Mouse (Mus musculus) embryonic facial prominence, embryonic 15.5 days (tissue): Measurements from ENCODE around the gene Slc1a5. TPM values are rescaled to one million over a fixed set of nuclear protein-coding genes. Genes with fewer than 3 reads are reported as not detected.

Experiments
- ATAC-seq: fragments of 200-750 bp; cut with Nextera tagmentation; 2 replicates; pipeline ENCODE4 v1.8.0; 2017; ENCODE audit warnings: low read depth, moderate TSS enrichment; ENCODE audit not compliant: insufficient number of reproducible peaks, low FRiP score, low TSS enrichment
- H3K27ac ChIP-seq: fragments of 300-500 bp; sonication (generic); replicated peaks from 2 replicates; pipeline ENCODE4 v1.5.1; 2015; ENCODE audit warnings: mild to moderate bottlenecking, inconsistent platforms
- H3K27me3 ChIP-seq: fragments of 300-500 bp; sonication (generic); 2 replicates; pipeline ENCODE4 v1.6.1; 2015; ENCODE audit warnings: inconsistent platforms
- H3K36me3 ChIP-seq: fragments of 300-500 bp; sonication (generic); 2 replicates; pipeline ENCODE4 v1.6.1; 2015; ENCODE audit warnings: mild to moderate bottlenecking, inconsistent platforms
- H3K4me1 ChIP-seq: fragments of 300-500 bp; sonication (generic); 2 replicates; pipeline ENCODE4 v1.6.1; 2015; ENCODE audit warnings: inconsistent platforms
- H3K4me2 ChIP-seq: fragments of 300-500 bp; sonication (generic); replicated peaks from 2 replicates; pipeline ENCODE4 v1.6.1; 2015; ENCODE audit warnings: mild to moderate bottlenecking, inconsistent platforms
- H3K4me3 ChIP-seq: fragments of 300-500 bp; sonication (generic); replicated peaks from 2 replicates; pipeline ENCODE4 v1.5.1; 2015; ENCODE audit warnings: mild to moderate bottlenecking, inconsistent platforms
- H3K9ac ChIP-seq: fragments of 300-500 bp; sonication (generic); 2 replicates; pipeline ENCODE4 v1.6.1; 2015; ENCODE audit warnings: inconsistent platforms
- H3K9me3 ChIP-seq: fragments of 300-500 bp; sonication (generic); replicated peaks from 2 replicates; pipeline ENCODE4 v1.6.1; 2016; ENCODE audit warnings: inconsistent platforms
- WGBS: fragments of 180-500 bp; shearing (Covaris S2); methylation state at CpG from one replicate; pipeline ENCODE4 v1.1.7; 2015; 5-methylcytosine and 5-hydroxymethylcytosine counted together
- polyA plus RNA-seq: library from polyadenylated mRNA; unstranded; fragments of >200 nt; fragmentation: Nextera tagmentation; extraction: Ambion mirVana; gene quantifications from 2 replicates; pipeline ENCODE4 v1.2.1, GENCODE M21; 2015

Slc1a5 gene
- polyA plus RNA-seq, 1 experiment from 2014 or later = 35.5 TPM

DNA sequence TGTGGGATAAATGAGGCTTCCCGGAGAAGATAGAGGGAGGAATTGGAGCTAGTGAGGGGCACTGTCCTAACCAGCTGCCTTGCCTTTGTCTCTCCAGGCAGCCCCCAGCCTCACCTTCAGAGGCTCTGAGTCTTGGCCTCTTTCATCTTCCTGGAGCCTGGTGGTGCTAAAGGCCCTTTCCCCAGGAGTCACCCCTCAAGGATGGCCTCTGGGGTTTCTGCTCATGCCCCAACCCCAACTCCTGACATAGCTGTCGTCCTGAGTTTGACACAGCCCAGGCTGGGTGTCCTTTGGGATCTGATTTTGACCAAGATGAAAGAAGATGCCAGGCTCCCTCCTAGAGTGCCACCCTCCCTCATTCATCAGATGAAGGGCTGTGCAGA lies 59.0 kb downstream of the Slc1a5 start:
- H3K4me3 ChIP-seq = no peak overlapping the region
- no peak overlapping the region for H3K27ac ChIP-seq
- 85% methylated on average over 2 of the region's 2 CpGs for WGBS
- H3K4me2 ChIP-seq = no peak overlapping the region
- ATAC-seq = no peak
- H3K4me1 ChIP-seq = peaks cover 25% of the 10 kb centered on the region
- peaks cover 57% of the 10 kb centered on the region for H3K36me3 ChIP-seq
- H3K27me3 ChIP-seq = no peaks in the 10 kb centered on the region
- no peaks in the 10 kb centered on the region for H3K9me3 ChIP-seq
- no peak overlapping the region for H3K9ac ChIP-seq

DNA sequence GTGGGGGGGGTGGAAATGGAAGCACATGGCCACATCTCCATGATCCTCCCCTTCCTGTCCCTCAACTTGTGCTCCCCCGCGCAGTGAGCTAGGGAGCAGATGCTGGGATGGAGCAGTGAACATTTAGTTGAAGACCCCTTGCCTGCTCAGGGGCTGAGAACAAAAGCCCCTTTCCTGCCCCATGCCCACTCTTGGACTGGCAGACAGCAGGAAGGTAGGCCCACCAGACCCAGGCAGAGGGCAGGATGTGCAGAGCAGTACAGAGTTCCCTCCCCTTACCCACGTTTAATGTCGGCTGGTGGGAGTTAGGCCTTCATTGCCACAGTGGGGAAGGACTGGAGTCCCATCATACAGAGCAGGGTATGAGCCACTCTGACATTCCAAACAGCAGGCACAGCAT lies 59.9 kb downstream of the Slc1a5 start:
- no peaks in the 10 kb centered on the region for H3K27me3 ChIP-seq
- no peaks in the 10 kb centered on the region for H3K9me3 ChIP-seq
- peaks cover 33% of the 10 kb centered on the region for H3K4me1 ChIP-seq
- H3K36me3 ChIP-seq = peaks cover 50% of the 10 kb centered on the region
- no peak overlapping the region for H3K9ac ChIP-seq
- H3K27ac ChIP-seq = peak overlapping the region; percentile 94; the same call in 1 of the 2 replicates
- ATAC-seq = no peak
- H3K4me2 ChIP-seq = no peak overlapping the region
- 63% methylated on average over 4 of the region's 4 CpGs for WGBS
- no peak overlapping the region for H3K4me3 ChIP-seq

DNA sequence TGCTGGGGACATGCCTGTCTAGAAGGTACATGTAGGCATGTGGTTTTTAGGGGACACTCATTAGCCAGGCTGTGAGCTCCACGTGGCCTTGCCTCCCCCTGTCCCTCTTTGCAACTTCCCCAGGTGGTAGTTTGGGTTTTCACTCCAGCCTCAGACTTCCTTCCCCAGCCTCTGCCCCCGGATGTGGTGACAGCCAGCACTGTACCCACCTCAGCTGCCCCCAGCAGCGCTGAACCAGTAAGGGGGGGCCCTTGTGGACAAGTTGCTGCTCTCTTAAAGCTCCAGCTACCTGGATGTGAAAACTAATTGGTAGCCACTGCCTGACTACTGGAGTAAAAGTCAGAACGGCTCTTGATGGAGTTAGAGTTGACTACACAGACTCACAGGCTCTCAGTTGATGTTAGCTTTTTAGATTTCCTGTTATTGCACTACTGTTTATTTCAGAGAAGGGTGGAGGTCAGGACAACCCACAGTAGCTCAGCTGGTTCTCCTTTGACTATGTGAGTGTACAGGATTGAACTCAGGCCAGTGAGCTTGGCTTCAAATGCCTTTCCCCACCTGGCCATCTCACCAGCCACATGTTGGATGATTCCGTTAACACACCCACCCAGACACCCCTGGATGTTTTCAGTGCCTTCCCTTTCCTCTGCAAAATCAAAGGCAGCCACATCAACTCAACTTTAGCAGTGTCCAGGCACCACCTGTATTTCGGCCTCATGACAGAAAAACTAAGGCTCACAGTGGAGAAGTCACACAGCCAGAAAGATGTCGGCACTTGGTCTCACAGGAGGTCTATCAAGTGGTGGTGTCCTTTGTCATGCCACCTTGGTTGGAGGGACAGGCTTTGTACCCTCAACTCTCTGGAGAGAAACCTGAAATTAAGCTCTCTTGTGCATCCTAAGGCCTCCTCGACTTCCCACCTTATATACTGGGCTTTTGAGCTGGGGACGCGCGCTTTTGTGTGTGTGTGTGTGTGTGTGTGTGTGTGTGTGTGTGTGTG lies 60.7 kb downstream of the Slc1a5 start:
- H3K27ac ChIP-seq = peak overlapping the region; percentile 94
- H3K4me3 ChIP-seq = peak overlapping the region; percentile 65
- peaks cover 33% of the 10 kb centered on the region for H3K4me1 ChIP-seq
- no peaks in the 10 kb centered on the region for H3K9me3 ChIP-seq
- H3K36me3 ChIP-seq = peaks cover 48% of the 10 kb centered on the region
- 41% methylated on average over 11 of the region's 11 CpGs for WGBS
- no peak for ATAC-seq
- H3K27me3 ChIP-seq = no peaks in the 10 kb centered on the region
- peak overlapping the region; percentile 79; the same call in 1 of the 2 replicates for H3K9ac ChIP-seq
- peak overlapping the region; percentile 93 for H3K4me2 ChIP-seq

DNA sequence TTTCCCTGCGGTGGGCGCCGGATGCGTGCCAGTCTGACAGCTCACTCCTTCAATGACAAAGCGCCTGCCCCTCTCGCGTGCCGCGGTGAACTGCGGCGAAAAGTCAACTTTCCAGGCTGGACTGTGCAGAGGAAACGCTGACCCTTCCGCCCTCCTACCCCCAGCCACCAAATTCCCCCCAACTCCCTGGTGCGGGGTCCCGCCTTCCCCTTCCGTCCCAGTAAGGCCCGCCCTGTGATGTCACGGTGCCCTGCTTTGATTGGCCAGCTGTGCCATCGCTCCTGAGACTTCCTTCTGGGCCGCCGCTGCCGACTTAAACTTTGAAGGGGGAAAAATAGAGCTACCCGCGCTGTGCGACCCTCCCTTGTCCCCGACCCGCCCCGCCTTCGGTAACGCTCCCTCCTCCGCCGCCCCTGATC lies 61.5 kb downstream of the Slc1a5 start, which contains the start of gene Prkd2:
TSS of gene Prkd2 (plus strand) at position 258 of the 419 bp plus-strand sequence.
- Histone ChIP-seq H3K27me3 (no peaks in the 10 kb centered on the region), H3K4me1 (peaks cover 33% of the 10 kb centered on the region), H3K4me2 (peak within 1 kb of the TSS; percentile 93), H3K36me3 (peaks cover 42% of the 10 kb centered on the region), H3K27ac (peak within 1 kb of the TSS; percentile 94), H3K9ac (peak within 1 kb of the TSS; percentile 79), H3K9me3 (no peaks in the 10 kb centered on the region), H3K4me3 (peak within 1 kb of the TSS; percentile 65)
- 1% methylated on average over 32 of the region's 32 CpGs for WGBS
- peak; percentile 87 for ATAC-seq

- peak overlapping the region; percentile 93 for H3K4me2 ChIP-seq
- H3K9ac ChIP-seq = peak overlapping the region; percentile 79
- no peaks in the 10 kb centered on the region for H3K27me3 ChIP-seq
- H3K4me1 ChIP-seq = peaks cover 33% of the 10 kb centered on the region
- peak overlapping the region; percentile 94 for H3K27ac ChIP-seq
- peak; percentile 39; the same call in 1 of the 2 replicates for ATAC-seq
- H3K36me3 ChIP-seq = peaks cover 32% of the 10 kb centered on the region
- H3K4me3 ChIP-seq = peak overlapping the region; percentile 65
- under 1% methylated on average over 33 of the region's 33 CpGs for WGBS
- H3K9me3 ChIP-seq = no peaks in the 10 kb centered on the region
These were observed 62.5 kb downstream of the Slc1a5 start for GRCm38 (mm10) chr7:16843441-16844171.

- peak overlapping the region; percentile 65 for H3K4me3 ChIP-seq
- WGBS = 30% methylated on average over 3 of the region's 3 CpGs
- peaks cover 32% of the 10 kb centered on the region for H3K36me3 ChIP-seq
These were observed 63.5 kb downstream of the Slc1a5 start for GRCm38 (mm10) chr7:16844696-16845071.

DNA sequence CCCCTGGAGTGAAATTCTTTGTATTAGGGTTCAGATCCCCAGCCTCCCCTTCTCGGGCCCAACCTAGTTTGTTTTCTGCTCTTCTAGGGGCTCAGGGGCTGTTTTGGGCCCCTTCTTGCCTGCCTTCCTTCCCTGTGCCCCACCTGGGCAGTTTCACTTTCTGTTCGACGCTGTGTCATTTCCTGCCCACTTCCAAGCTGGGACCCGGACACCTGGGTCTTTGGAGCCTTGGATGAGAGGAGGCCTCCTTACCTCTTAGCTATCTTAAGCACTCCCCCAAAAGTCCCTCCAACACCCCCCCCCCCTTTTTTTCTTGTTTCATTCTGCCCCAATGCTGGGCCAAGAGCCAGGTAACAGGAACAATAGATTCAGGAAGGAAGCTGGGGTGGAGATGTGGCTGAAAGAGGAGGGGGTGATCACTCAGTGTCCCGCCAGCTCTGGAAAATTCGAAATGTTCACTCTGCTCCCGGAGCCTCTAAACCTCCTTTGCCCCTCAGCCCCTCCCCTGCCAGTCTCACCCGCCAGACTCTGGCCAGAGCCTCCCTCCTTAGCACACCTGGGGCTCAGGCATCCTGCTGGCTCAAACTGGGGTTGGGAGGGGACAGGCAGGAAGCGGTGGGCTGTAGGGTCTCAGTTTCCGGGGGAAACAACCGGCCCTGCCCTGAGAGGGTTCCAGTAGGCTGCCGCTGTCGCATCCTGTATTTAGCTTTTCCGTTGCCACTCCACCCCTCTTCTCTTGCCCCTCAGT lies 64.1 kb downstream of the Slc1a5 start:
- ATAC-seq = no peak
- Histone ChIP-seq H3K9me3 (no peaks in the 10 kb centered on the region), H3K4me2 (peak overlapping the region; percentile 93), H3K4me3 (peak overlapping the region; percentile 65), H3K4me1 (peaks cover 33% of the 10 kb centered on the region), H3K36me3 (peaks cover 32% of the 10 kb centered on the region), H3K9ac (peak overlapping the region; percentile 12; the same call in 1 of the 2 replicates), H3K27ac (peak overlapping the region; percentile 94), H3K27me3 (no peaks in the 10 kb centered on the region)
- WGBS = 23% methylated on average over 14 of the region's 14 CpGs

More at GRCm38 (mm10) chr7:16844696-16845071, 63.5 kb downstream of the Slc1a5 start:
- no peak for ATAC-seq
- 0 out of 2 replicates have a peak overlapping the region, but pooled peaks have one; percentile 12 for H3K9ac ChIP-seq
- H3K4me2 ChIP-seq = peak overlapping the region; percentile 93
- peak overlapping the region; percentile 94 for H3K27ac ChIP-seq
- H3K4me1 ChIP-seq = peaks cover 33% of the 10 kb centered on the region
- no peaks in the 10 kb centered on the region for H3K27me3 ChIP-seq
- no peaks in the 10 kb centered on the region for H3K9me3 ChIP-seq

- H3K27ac ChIP-seq = peak overlapping the region; percentile 94
- no peaks in the 10 kb centered on the region for H3K27me3 ChIP-seq
- 0 out of 2 replicates have a peak overlapping the region, but pooled peaks have one; percentile 12 for H3K9ac ChIP-seq
- H3K4me1 ChIP-seq = peaks cover 33% of the 10 kb centered on the region
- H3K36me3 ChIP-seq = peaks cover 32% of the 10 kb centered on the region
- peak overlapping the region; percentile 93 for H3K4me2 ChIP-seq
- WGBS = 32% methylated on average over 10 of the region's 10 CpGs
- ATAC-seq = no peak
- peak overlapping the region; percentile 65 for H3K4me3 ChIP-seq
- H3K9me3 ChIP-seq = no peaks in the 10 kb centered on the region
These were observed 64.7 kb downstream of the Slc1a5 start for GRCm38 (mm10) chr7:16845820-16846167.

DNA sequence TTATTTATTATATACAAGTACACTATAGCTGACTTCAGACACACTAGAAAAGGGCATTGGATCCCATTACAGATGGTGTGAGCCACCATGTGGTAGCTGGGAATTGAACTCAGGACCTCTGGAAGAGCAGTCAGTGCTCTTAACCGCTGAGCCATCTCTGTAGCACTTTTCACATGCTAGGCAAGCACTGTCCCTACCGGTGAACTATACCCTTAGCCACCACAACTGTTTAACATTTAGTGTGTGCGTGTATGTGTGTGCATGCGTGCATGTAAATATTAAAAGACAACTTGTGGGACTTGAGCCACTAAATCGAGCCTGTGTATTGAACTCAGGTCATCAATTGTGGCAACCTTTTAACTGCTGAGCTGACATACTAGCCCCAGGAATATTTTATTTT lies 65.6 kb downstream of the Slc1a5 start:
- Histone ChIP-seq H3K4me3 (no peak overlapping the region), H3K4me1 (peaks cover 30% of the 10 kb centered on the region), H3K4me2 (no peak overlapping the region), H3K9me3 (no peaks in the 10 kb centered on the region), H3K27ac (no peak overlapping the region), H3K9ac (no peak overlapping the region), H3K27me3 (no peaks in the 10 kb centered on the region), H3K36me3 (peaks cover 33% of the 10 kb centered on the region)
- WGBS = 92% methylated on average over 5 of the region's 5 CpGs
- no peak for ATAC-seq

- Histone ChIP-seq H3K9ac (no peak overlapping the region), H3K4me3 (no peak overlapping the region), H3K27ac (no peak overlapping the region), H3K27me3 (no peaks in the 10 kb centered on the region), H3K9me3 (no peaks in the 10 kb centered on the region), H3K4me1 (peaks cover 24% of the 10 kb centered on the region), H3K4me2 (no peak overlapping the region), H3K36me3 (peaks cover 38% of the 10 kb centered on the region)
- 89% methylated on average over 19 of the region's 19 CpGs for whole genome bisulfite sequencing
- no peak for ATAC-seq
These were observed 66.4 kb downstream of the Slc1a5 start for GRCm38 (mm10) chr7:16847507-16847906.
